Mouse (Mus musculus): ENCODE measurements around the gene Bub1b. TPM values are rescaled to one million over a fixed set of nuclear protein-coding genes. Genes with fewer than 3 reads are reported as not detected.
A peak's percentile ranks its signal among the peaks of the same experiment; 100 is the strongest.

Gene Bub1b
- 1 to 10 TPM in 3 of 4 experiments, under 1 TPM in 1; 0.98 to 2.6 (median 1.8) TPM for total RNA-seq (2022)

GRCm38 (mm10) chr2:118597673-118598568 lies at the start of gene Bub1b:
Gene Bub1b, plus strand, starts transcription at chr2:118598211.
- DNase-seq (ENCODE audit: low spot score in 2 of 2) = peak; percentile 71 to 85

- no peak for DNase-seq (ENCODE audit: low spot score in 2 of 2)
Observed at GRCm38 (mm10) chr2:118548421-118549221, 49.4 kb upstream of the Bub1b start.

GRCm38 (mm10) chr2:118549507-118550473 lies 48.2 kb upstream of the Bub1b start, which contains the start of gene Bmf:
Gene Bmf, minus strand, starts transcription at chr2:118549687.
- peak; percentile 88 to 93 for DNase-seq (ENCODE audit: low spot score in 2 of 2)

GRCm38 (mm10) chr2:118551606-118552005 lies 46.4 kb upstream of the Bub1b start:
- DNase-seq (ENCODE audit: low spot score in 2 of 2) = no peak

- DNase-seq (ENCODE audit: low spot score in 2 of 2) = peak in 1 of 2 experiments; percentile 74
Observed at GRCm38 (mm10) chr2:118554356-118554990, 43.5 kb upstream of the Bub1b start.

GRCm38 (mm10) chr2:118558426-118558825 lies 39.6 kb upstream of the Bub1b start:
- DNase-seq (ENCODE audit: low spot score in 2 of 2) = no peak

GRCm38 (mm10) chr2:118562015-118562414 lies 36.0 kb upstream of the Bub1b start:
- DNase-seq (ENCODE audit: low spot score in 2 of 2) = no peak

- DNase-seq (ENCODE audit: low spot score in 2 of 2) = no peak
Observed at GRCm38 (mm10) chr2:118562431-118562830, 35.6 kb upstream of the Bub1b start.

- no peak for DNase-seq (ENCODE audit: low spot score in 2 of 2)
Observed at GRCm38 (mm10) chr2:118567179-118567578, 30.8 kb upstream of the Bub1b start.

GRCm38 (mm10) chr2:118570939-118571338 lies 27.1 kb upstream of the Bub1b start:
- DNase-seq (ENCODE audit: low spot score in 2 of 2) = no peak

- DNase-seq (ENCODE audit: low spot score in 2 of 2) = no peak
Observed at GRCm38 (mm10) chr2:118572183-118572836, 25.7 kb upstream of the Bub1b start.

- no peak for DNase-seq (ENCODE audit: low spot score in 2 of 2)
Observed at GRCm38 (mm10) chr2:118573135-118573534, 24.9 kb upstream of the Bub1b start.

- DNase-seq (ENCODE audit: low spot score in 2 of 2) = no peak
Observed at GRCm38 (mm10) chr2:118586013-118586412, 12.0 kb upstream of the Bub1b start.

GRCm38 (mm10) chr2:118587686-118588085 lies 10.3 kb upstream of the Bub1b start:
- no peak for DNase-seq (ENCODE audit: low spot score in 2 of 2)

GRCm38 (mm10) chr2:118591083-118591482 lies 6.9 kb upstream of the Bub1b start:
- DNase-seq (ENCODE audit: low spot score in 2 of 2) = no peak

- DNase-seq (ENCODE audit: low spot score in 2 of 2) = no peak
Observed at GRCm38 (mm10) chr2:118599087-118599486, 1.1 kb downstream of the Bub1b start.

GRCm38 (mm10) chr2:118601599-118602263 lies 3.7 kb downstream of the Bub1b start:
- no peak for DNase-seq (ENCODE audit: low spot score in 2 of 2)

- DNase-seq (ENCODE audit: low spot score in 2 of 2) = no peak
Observed at GRCm38 (mm10) chr2:118604091-118604490, 6.1 kb downstream of the Bub1b start.

- DNase-seq (ENCODE audit: low spot score in 2 of 2) = peak in 1 of 2 experiments; percentile 8
Observed at GRCm38 (mm10) chr2:118606032-118606431, 8.0 kb downstream of the Bub1b start.

Data from left cerebral cortex, adult 8-10 months (tissue).